Mouse (Mus musculus) spleen, postnatal 4 days (tissue): ENCODE results near the gene Cmtm4.

ENCODE experiments used
- DNase-seq, 2 experiments: peaks; one replicate each; pipeline ENCODE4 v3.0.0; 2022; ENCODE audit warnings: low spot score in 2 of 2

The Cmtm4 gene

DNA sequence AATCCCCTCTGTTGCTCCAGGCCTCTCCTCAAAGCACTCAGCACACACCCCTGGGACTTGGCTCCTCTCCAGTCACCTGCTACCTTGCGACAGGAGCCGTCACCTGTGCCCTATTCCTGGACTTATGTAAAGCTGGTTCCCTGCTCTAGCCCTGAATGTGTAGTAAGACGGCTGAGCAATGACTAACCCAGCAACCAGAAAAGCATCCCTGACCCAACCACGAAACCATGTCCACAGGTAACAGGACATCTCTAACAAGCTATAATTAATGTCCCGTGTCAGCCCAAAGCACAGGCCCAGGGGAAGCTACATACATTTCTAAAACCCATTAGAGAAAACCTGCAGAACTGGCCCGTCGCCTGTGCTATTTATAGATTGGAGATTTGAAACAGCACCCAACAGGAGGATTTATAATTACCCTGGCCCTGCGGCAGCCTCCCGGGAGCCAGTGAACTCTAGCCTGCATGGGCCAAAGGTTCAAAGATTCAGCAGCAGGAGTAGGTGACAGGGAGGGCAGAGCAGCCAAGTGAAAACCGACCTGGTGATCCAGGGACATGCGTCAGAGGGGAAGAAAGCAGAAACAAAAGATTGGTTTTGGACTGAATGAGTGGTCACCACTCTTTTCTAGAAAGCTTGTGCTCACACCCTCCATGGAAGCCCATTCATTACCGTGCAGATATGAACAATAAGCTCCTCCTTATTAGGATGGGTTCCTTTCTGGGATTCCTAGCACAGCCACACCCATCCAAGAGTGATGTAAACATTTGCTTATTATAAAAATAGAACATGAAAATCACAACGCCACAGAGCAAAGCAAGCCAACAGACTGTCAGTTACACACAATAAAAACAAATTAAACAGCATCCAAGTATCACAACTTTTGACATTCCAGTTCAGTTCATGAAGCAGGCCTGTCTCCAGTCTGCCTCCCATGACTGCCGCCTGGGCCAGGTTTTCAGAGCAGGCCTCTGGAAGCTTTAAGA, 20.5 kb downstream of the Cmtm4 start:
- DNase-seq: no peak

DNA sequence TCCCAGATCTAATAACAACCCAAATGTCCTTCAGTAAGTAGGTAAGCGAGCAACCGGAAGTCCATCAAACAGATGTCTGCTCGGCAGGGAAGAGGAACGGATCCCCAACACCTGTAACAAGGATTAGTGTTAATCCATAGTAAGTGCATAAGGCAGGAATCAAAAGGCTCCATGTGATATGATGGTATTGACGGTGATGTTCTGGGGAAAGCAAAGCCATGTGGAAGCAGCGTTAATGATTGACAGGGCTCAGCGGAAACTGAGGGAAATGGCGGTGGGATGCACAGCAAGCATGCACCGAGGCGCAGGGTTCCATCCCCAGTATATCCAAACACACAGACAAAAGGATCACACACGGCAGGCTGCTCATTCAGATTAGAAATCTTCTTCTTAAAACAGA, 21.3 kb downstream of the Cmtm4 start:
- no peak for DNase-seq

DNA sequence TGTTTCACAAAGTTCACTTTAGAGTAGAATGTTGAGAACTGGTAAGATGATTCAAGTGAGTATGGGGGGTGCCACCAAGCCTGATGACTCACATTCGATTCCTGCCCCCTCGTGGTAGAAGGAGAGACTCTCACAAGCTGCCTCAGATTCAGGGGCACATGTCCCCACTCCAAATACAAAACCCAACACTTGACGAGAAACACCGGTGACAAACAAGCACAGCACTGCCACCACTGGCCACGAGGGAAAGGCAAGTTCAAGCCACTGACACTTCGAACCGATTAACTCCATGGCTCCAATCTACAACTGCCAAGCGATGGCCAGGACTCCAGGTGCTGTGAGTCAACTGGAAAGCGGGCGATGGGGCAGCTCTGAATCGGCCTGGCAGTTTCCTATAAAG, 21.8 kb downstream of the Cmtm4 start:
- DNase-seq: no peak

DNA sequence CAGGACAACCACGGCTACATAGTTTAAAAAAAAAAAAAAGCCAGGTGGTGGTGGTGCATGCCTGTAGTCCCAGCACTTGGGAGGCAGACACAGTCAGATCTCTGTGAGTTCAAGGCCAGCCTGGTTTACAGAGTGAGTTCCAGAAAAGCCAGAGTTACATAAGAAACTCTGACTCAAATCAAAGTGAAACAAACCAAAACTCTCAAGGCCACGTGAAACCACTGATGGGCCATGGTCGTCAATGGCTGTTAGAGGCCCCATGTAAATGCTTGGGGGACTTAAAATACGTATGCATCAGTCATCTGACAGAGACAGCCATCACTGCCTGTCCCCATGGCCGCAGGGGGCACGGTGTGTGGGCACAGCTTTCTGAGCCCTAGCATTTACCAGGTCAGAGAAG, 24.5 kb downstream of the Cmtm4 start:
- DNase-seq: no peak

GRCm38 (mm10) chr8:104370071-104370470, 25.5 kb downstream of the Cmtm4 start:
- no peak for DNase-seq

- no peak for DNase-seq
Measured at GRCm38 (mm10) chr8:104369591-104369990, 26.0 kb downstream of the Cmtm4 start.

DNA sequence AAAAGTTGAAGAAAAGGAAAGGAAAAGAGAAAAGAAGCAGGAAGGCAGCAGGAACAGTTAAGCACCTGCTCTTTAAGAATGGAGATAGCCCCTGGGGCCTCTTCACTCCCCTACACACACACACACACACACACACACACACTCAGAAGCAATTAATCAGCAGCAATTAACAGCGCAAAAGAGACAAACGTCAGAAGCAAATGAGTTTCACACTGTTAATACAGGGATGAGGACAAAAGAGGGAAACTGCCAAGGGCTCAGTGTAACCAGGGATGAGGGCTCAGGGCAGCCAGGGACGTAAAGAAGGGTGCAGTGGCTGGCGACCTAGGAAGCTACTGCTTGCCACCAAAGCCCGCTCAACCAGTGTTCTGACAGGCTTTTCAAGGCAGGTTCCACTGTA, 28.2 kb downstream of the Cmtm4 start:
- no peak for DNase-seq

GRCm38 (mm10) chr8:104365695-104366094, 29.9 kb downstream of the Cmtm4 start:
- DNase-seq: no peak

DNA sequence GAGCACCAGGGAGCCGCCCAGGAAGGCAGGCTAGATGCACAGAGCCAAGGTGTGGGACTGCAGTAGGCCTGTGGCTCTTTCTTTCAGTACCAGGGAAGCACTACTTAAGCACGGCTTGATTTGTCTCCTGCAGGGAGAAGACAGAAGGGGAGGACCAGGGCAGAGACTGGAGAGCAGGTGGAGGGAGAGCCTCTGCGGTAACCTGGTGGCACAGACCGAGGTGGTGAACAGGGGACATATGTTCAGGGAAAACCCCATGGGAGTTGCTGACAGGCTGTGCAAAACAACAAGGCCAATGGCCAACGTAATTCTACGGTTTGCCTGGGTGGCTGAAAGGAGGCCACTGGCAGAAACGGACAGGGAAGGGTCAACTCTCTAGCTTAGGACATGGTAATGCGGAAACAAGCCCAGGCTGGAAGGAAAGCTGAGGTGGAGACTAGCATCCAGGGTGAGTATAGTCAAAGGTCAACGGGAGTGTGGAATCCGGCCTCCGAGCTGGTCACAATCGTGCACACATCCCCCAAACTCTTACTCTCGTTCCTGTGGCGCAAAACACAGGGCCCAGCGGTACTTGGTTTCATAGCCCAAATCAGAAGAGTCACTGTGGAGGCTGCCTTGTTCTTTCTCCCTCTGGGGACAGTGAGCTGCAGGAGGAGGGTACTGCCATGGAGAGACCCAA, 35.7 kb downstream of the Cmtm4 start:
- no peak for DNase-seq

DNA sequence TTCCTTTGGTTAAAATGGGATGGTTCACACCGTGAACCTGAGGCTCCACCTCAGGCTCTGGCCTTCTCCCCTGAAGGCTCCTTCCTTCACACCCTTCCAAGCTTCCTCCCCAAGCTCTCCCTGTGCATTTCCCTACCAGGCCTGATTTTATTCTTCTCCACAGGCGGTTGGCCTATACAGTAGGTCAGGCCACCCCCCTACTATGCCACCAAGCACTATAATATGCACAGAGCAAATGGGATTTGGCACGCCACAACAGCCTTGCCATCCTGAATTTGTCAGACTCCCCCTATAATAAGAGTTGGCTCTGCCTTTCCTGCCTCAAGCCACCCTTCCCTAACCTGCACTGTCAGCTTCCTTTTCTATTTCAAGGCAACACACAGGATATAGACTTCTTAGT, 37.0 kb downstream of the Cmtm4 start:
- DNase-seq: no peak

DNA sequence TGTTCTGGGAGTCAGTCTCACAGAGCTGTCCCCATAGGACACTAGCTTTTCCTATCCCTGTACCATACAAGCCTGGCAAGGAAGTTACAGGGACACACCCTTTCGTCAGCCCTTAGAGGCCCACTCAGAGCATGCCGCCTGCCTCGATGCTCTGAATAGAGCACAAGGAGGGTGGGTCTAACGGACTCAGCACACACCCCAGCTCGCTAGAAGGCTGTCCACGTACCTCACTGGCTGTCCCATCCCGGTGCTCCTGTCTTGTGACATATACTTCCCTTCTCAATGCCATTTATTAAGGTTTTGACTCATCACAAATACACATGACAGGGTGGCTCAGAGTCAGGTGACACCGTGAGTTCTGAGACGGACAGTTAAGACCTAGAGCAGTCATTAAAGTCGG, 41.1 kb downstream of the Cmtm4 start:
- no peak for DNase-seq

DNA sequence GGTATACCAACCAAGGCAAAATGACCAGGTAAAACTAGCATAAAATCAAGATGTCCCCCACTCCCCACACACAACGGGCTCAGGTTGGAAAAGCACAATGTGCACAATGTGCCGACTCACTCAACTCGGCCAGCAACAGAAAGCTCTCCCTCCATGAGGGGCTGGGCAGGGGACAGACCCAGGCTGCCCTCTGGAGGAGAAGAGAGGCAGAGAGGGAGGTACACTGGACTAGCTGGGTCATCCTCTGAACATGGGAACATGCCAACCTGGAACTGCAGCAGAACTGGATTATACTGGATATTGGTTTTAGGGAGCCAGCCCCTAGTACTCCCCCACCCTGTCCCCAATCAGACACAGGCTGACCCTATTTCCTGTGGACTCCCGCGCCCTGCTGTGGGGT, 42.4 kb downstream of the Cmtm4 start:
- DNase-seq: no peak

GRCm38 (mm10) chr8:104350047-104350446, 45.6 kb downstream of the Cmtm4 start:
- DNase-seq: no peak

DNA sequence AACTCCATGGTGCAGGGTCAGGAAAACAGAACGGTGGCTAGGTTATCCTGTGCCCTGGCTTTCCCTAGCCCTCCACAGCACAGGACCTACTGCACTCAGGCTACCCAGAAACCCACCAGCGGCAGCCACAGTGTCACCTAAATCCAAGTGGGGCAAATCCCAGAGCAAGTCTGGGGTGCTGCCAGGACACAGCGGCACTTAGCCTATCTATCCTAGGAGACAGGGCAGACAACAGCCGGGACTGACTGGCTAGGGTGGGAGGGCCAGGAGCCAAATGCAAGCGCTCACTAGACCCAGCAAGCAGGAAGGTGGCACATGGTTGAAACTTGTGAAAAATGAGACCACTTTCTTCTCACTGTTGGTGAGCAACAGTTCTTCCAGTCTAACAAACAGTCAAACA, 46.6 kb downstream of the Cmtm4 start:
- no peak for DNase-seq

DNA sequence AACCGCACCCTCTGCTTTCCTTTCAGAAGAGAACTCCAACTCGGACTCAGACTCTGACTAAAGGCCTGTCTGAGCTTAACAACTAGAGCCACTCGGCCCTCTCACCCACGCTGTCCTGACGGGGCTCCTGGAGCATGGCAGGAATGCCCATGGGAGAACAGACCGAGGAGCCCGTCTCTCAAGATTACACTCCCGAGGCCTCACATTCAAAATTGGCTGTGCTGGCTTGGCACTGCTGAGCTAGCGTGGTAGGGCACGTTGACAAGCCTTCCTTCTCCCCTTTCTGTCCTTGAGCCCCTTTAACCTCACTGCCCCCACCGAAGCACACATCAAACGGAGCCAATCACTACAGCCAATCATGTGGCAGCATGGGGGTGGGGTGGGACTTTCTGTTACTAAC, 48.9 kb downstream of the Cmtm4 start:
- DNase-seq: no peak

DNA sequence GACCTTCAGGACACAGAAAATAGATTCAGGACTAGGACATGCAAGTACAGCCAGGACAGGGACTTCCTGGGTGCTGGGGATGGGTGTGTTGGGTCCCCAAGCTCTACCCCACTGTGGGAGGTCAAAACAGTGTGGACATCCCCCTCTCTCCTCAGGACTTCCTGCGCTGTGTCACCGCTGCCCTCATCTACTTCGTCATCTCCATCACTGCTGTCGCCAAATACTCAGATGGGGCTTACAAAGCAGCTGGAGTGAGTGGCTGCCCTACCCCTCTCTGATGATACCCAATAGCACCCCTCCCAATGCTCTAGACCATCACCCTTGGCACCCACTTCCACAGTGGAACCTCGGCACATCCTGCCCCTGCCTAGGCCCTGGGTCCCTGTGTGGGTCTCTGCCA, 51.0 kb downstream of the Cmtm4 start:
- DNase-seq: peak in 1 of 2 experiments; percentile 57

- DNase-seq: peak; percentile 74 to 93
Measured at GRCm38 (mm10) chr8:104343957-104344356, 51.6 kb downstream of the Cmtm4 start.

- no peak for DNase-seq
Measured at GRCm38 (mm10) chr8:104342426-104342825, 53.2 kb downstream of the Cmtm4 start.

DNA sequence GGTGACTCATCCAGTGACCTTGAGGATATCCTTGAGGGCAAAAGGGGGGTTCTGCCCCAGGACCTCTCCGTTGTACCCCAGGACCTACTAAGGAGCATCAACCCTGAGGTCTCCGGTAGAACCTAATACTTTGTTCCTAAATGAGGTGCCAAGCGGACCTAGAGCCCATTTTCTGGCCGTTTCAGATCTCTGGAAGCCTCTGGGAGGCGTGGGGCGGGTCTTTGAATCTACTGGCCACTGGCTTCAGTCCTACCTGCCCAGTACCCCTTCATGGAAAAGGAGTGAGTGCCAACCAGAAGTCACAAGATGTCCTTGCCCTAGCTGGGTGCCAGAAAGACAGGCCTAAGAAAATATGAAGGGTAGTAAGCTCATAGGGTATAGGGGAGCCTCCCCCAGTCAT, 53.9 kb downstream of the Cmtm4 start:
- DNase-seq: peak in 1 of 2 experiments; percentile 51

GRCm38 (mm10) chr8:104341106-104341561, 54.5 kb downstream of the Cmtm4 start:
- no peak for DNase-seq

- peak; percentile 71 to 89 for DNase-seq
Measured at GRCm38 (mm10) chr8:104340233-104341105, 55.1 kb downstream of the Cmtm4 start.

DNA sequence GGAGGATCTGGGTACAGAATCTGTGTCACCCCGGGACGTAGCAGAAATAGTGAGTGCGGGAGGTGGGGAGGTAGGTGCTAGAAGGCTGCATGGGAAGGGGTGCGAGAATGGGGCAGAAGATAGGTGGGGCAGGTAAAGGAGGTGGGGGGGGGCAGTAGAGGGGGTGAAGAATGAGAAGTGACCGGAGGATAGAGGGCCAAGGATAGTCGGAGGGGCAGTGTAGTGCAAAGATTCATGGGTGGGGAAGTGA, 55.7 kb downstream of the Cmtm4 start:
- DNase-seq: peak in 1 of 2 experiments; percentile 56
